Mouse (Mus musculus) lung, embryonic 15.5 days (tissue): ENCODE data around the gene Gm28044. TPM values are rescaled to one million over a fixed set of nuclear protein-coding genes. Genes with fewer than 3 reads are reported as not detected.
"Not testable (repeated sequence)": the region's sequence is repeated elsewhere in the genome, so short reads cannot be mapped to it uniquely, and the experiment has no call there.

Experiments
- ATAC-seq: fragments of 200-750 bp; cut with Nextera tagmentation; 2 replicates; pipeline ENCODE4 v1.8.0; 2017; ENCODE audit warnings: moderate number of reproducible peaks, borderline replicate concordance; ENCODE audit not compliant: low FRiP score, low TSS enrichment; ENCODE audit errors: extremely low read depth
- H3K27ac ChIP-seq: fragments of 300-500 bp; sonication (generic); 2 replicates; pipeline ENCODE4 v1.5.1; 2015; ENCODE audit warnings: moderate library complexity, mild to moderate bottlenecking, inconsistent platforms
- H3K27me3 ChIP-seq: fragments of 300-500 bp; sonication (generic); 2 replicates; pipeline ENCODE4 v1.6.1; 2015; ENCODE audit warnings: inconsistent platforms
- H3K36me3 ChIP-seq: fragments of 300-500 bp; sonication (generic); 2 replicates; pipeline ENCODE4 v1.6.1; 2015; ENCODE audit warnings: inconsistent platforms
- H3K4me1 ChIP-seq: fragments of 300-500 bp; sonication (generic); 2 replicates; pipeline ENCODE4 v1.6.1; 2015; ENCODE audit warnings: inconsistent platforms
- H3K4me2 ChIP-seq: fragments of 300-500 bp; sonication (generic); 2 replicates; pipeline ENCODE4 v1.6.1; 2015; ENCODE audit warnings: inconsistent platforms, mild to moderate bottlenecking, moderate library complexity
- H3K4me3 ChIP-seq: fragments of 300-500 bp; sonication (generic); 2 replicates; pipeline ENCODE4 v1.5.1; 2015; ENCODE audit warnings: mild to moderate bottlenecking, inconsistent platforms
- H3K9ac ChIP-seq: fragments of 300-500 bp; sonication (generic); 2 replicates; pipeline ENCODE4 v1.6.1; 2015; ENCODE audit warnings: inconsistent platforms
- H3K9me3 ChIP-seq: fragments of 300-500 bp; sonication (generic); 2 replicates; pipeline ENCODE4 v1.6.1; 2016; ENCODE audit warnings: inconsistent platforms
- WGBS: fragments of 180-500 bp; shearing (Covaris S2); methylation state at CpG from one replicate; pipeline ENCODE4 v1.1.7; 2015; 5-methylcytosine and 5-hydroxymethylcytosine counted together
- polyA plus RNA-seq: library from polyadenylated mRNA; unstranded; fragments of >200 nt; fragmentation: Nextera tagmentation; extraction: Ambion mirVana; gene quantifications from 2 replicates; pipeline ENCODE4 v1.2.1, GENCODE M21; 2015

Gene Gm28044
- 0.64 TPM in 1 of 2 replicates, not detected in the other for polyA plus RNA-seq

DNA sequence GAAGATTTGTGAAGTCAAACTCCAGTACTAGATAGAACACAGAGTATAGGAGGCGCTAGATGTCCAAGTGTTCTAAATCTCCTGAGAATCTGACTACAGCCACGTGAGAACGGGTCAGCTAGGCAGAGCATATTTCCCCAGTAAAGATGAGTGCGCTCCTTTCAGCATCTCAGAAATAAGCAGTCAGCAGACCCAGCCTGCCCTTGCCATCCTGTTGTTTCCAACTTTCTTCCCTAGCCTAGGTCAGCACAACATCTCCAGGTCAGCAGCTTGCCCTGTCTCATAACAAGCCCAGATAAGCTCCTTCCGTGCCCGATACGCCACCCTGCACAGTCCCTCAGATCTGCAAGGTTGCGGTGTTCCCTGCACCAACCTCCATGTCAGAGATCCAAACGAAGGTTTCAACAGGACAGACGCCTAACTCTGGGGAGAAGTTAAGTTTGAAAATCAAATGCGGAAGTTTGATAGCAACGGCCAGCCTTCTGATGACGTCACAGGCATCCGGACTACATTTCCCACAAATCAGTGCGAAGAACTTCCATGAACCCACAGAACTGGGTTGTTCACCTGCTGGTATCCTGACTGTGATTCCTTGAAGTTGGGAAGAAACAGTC is at the start of gene Gm28044, which contains the start of gene Zfp953:
Gene Gm28044, minus strand, starts transcription at position 406 of the 614 bp plus-strand sequence.
Gene Zfp953, minus strand, starts transcription at position 475 of the 614 bp plus-strand sequence.
- no peaks in the 10 kb centered on the region for H3K36me3 ChIP-seq
- peak within 1 kb of the TSS; percentile 70 for H3K4me2 ChIP-seq
- peak within 1 kb of the TSS; percentile 69 for H3K9ac ChIP-seq
- ATAC-seq, result peak; percentile 94
- H3K27ac ChIP-seq, result peak within 1 kb of the TSS; percentile 38
- H3K9me3 ChIP-seq, result no peaks in the 10 kb centered on the region
- H3K4me3 ChIP-seq, result peak within 1 kb of the TSS; percentile 68
- peaks cover 11% of the 10 kb centered on the region; the same call in 1 of the 2 replicates for H3K4me1 ChIP-seq
- under 1% methylated on average over 15 of the region's 15 CpGs for WGBS
- H3K27me3 ChIP-seq, result no peaks in the 10 kb centered on the region

DNA sequence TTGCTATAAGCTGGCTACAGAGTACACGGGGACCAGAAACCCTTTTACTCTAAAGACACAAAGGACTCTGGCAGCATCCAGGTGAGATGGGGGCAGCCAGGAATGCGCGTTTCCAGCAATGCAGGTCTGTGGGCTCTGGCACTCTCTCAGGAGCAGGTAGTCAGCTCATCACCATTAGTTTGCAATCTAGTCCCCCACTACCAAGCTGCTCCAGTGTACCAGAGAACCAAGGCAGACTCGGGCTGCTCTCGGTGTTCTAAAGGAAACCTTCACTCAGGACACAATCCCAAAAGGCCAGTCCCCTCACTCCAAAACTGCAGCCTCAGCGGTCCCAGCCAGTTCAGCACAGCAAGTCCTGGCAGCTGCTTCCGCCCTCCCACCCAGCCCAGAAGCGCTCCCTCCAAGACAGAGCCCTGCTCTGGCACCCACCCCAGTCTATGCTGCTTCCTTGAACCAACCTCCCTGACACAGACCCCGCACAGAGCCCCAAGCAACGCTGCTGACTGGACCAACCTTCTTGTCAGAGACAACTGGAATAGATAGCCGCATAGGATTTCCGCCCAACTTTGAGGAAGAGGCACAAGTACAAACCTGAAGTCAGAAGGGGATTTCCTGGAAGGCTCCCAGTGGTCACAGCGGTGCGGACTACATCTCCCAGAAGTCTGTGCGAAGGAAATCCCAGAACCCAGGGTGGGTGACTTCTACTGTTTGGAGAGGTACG is 39.0 kb upstream of the Gm28044 start, which contains the start of gene Zfp429:
Gene Zfp429, minus strand, starts transcription at position 637 of the 721 bp plus-strand sequence.
- not testable (repeated sequence) for H3K36me3 ChIP-seq, H3K27me3 ChIP-seq, H3K4me1 ChIP-seq, H3K9me3 ChIP-seq
- H3K27ac ChIP-seq, result peak within 1 kb of the TSS; percentile 70
- ATAC-seq, result peak; percentile 95
- peak within 1 kb of the TSS; percentile 71 for H3K4me3 ChIP-seq
- peak within 1 kb of the TSS; percentile 56 for H3K4me2 ChIP-seq
- H3K9ac ChIP-seq, result peak within 1 kb of the TSS; percentile 56
- WGBS, result 3% methylated on average over 14 of the region's 16 CpGs

DNA sequence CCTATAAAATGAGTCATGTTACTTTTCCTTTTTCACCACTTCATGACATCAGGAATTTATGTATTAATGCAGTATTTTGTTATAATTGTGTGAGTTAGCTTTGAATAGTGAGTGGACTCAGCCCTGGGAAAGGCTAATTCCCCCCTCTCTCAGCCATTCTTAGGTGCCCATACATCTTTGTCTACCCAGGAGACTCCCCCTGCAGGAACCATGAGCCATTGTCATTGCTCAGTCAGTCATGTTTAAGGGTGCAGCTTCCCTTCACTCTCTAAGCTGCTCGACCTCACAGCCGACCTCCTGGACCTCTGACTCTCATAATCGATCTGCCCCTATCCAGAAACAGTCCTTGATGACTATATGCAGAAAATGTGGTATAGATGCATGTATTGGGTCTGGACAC is 15.9 kb upstream of the Gm28044 start:
- not testable (repeated sequence) for ATAC-seq

DNA sequence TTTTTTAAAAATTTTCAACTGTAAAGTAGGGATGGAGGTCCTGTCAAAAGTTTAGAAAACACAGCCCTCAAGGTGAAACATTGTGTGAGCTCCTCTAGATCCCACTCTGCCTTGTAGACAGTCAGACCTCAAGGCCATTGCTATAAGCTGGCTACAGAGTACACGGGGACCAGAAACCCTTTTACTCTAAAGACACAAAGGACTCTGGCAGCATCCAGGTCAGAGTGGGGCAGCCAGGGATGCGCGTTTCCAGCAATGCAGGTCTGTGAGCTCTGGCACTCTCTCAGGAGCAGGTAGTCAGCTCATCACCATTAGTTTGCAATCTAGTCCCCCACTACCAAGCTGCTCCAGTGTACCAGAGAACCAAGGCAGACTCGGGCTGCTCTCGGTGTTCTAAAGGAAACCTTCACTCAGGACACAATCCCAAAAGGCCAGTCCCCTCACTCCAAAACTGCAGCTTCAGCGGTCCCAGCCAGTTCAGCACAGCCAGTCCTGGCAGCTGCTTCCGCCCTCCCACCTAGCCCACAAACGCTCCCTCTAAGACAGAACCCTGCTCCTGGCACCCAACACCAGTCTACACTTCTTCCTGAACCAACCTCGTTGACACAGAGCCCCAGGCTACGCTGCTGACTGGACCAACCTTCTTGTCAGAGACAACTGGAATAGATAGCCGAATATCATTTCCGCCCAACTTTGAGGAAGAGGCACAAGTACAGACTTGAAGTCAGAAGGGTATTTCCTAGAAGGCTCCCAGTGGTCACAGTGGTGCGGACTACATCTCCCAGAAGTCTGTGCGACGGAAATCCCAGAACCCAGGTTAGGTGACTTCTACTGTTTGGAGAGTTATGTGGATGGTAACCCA is 14.9 kb upstream of the Gm28044 start, which contains the start of the genes Gm28041 and Zfp456:
Gene Gm28041, minus strand, starts transcription at position 684 of the 862 bp plus-strand sequence.
Gene Zfp456, minus strand, starts transcription at position 761 of the 862 bp plus-strand sequence.
- H3K36me3 ChIP-seq, H3K4me1 ChIP-seq, H3K9me3 ChIP-seq, H3K27me3 ChIP-seq, H3K27ac ChIP-seq: not testable (repeated sequence)
- H3K4me2 ChIP-seq, result peak within 1 kb of the TSS; percentile 60
- H3K9ac ChIP-seq, result peak within 1 kb of the TSS; percentile 36
- WGBS, result 14% methylated on average over 14 of the region's 15 CpGs
- H3K4me3 ChIP-seq, result peak within 1 kb of the TSS; percentile 54
- peak; percentile 91; the same call in 1 of the 2 replicates for ATAC-seq

More for the DNA sequence above, 15.9 kb upstream of the Gm28044 start:
- not testable (repeated sequence) for H3K4me1 ChIP-seq, H3K4me3 ChIP-seq, H3K27me3 ChIP-seq, H3K9me3 ChIP-seq, H3K27ac ChIP-seq, H3K36me3 ChIP-seq, H3K4me2 ChIP-seq, H3K9ac ChIP-seq
- WGBS, result 75% methylated on average over 3 of the region's 3 CpGs

DNA sequence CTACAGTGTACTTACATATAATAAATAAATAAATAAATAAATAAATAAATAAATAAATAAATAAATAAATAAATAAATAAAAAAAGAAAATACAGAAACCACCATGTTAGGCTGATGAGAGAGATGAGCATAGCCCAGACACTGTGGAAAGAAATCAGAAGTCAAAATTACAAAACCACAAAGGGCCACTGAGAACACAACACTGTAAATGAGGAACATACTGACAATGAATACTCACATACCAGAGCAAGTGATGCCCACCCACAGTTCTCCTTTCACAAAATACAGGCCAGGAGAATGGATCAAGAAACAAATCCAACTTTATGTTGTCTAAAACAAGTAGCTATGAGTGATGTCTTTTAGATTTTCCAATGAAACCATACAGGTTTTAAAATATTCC is 8.5 kb downstream of the Gm28044 start:
- ATAC-seq, result no peak
- Histone ChIP-seq H3K27me3 (no peaks in the 10 kb centered on the region), H3K36me3 (no peaks in the 10 kb centered on the region), H3K27ac (no peak overlapping the region), H3K4me1 (no peaks in the 10 kb centered on the region), H3K4me3 (no peak overlapping the region), H3K4me2 (no peak overlapping the region), H3K9me3 (no peaks in the 10 kb centered on the region), H3K9ac (no peak overlapping the region)

DNA sequence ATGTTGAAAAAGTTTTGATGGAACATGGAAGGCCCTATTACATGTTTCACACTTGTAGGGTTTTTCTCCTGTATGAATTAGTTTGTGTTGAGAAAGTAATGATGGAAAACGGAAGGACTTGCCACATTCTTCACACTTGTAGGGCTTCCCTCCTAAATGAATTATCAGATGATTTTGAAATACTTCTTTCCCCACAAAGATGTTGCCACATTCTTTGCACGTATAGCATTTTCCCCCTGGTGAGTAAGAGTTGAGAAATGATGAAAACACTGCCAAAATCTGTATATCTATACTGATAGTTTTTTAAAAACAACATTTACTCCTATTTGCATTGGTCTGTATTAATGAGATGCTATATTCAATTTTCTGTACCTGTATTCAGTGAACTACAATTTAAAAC is 16.9 kb downstream of the Gm28044 start:
- WGBS, result 88% methylated on average over 2 of the region's 2 CpGs
- Histone ChIP-seq H3K4me3 (no peak overlapping the region), H3K36me3 (peaks cover 10% of the 10 kb centered on the region; the same call in 1 of the 2 replicates)

DNA sequence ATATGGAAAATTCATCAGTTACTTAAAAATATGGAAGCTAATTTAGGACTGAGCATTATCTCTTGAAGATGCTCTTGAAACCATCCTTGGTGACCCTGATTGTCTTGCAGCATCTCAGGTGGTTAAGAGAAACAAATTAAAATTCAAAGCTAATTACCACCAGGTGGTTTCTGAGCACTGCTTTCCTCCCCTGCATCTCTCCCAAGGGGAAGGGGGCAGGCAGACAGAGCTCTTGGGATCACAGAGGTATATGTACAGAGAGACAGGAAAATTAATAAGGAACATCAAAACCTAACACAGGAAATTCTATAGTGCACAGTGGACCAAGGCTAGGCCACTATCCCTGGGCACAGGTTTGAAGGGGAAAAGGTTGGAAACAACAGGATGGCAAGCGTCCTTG is 27.5 kb downstream of the Gm28044 start:
- no peaks in the 10 kb centered on the region for H3K27me3 ChIP-seq
- H3K9me3 ChIP-seq, result no peaks in the 10 kb centered on the region
- peaks cover 8% of the 10 kb centered on the region for H3K4me1 ChIP-seq
- 56% methylated on average over 1 of the region's 1 CpGs for WGBS
- peak overlapping the region; percentile 68 for H3K4me2 ChIP-seq
- H3K9ac ChIP-seq, result peak overlapping the region; percentile 41
- H3K4me3 ChIP-seq, result peak overlapping the region; percentile 49
- no peak overlapping the region for H3K27ac ChIP-seq
- peak; percentile 11; the same call in 1 of the 2 replicates for ATAC-seq
- H3K36me3 ChIP-seq, result no peaks in the 10 kb centered on the region

More for the DNA sequence above, 16.9 kb downstream of the Gm28044 start:
- H3K27ac ChIP-seq, result no peak overlapping the region
- no peaks in the 10 kb centered on the region for H3K4me1 ChIP-seq
- no peaks in the 10 kb centered on the region for H3K9me3 ChIP-seq
- H3K27me3 ChIP-seq, result no peaks in the 10 kb centered on the region
- no peak overlapping the region for H3K9ac ChIP-seq
- no peak for ATAC-seq
- H3K4me2 ChIP-seq, result no peak overlapping the region

DNA sequence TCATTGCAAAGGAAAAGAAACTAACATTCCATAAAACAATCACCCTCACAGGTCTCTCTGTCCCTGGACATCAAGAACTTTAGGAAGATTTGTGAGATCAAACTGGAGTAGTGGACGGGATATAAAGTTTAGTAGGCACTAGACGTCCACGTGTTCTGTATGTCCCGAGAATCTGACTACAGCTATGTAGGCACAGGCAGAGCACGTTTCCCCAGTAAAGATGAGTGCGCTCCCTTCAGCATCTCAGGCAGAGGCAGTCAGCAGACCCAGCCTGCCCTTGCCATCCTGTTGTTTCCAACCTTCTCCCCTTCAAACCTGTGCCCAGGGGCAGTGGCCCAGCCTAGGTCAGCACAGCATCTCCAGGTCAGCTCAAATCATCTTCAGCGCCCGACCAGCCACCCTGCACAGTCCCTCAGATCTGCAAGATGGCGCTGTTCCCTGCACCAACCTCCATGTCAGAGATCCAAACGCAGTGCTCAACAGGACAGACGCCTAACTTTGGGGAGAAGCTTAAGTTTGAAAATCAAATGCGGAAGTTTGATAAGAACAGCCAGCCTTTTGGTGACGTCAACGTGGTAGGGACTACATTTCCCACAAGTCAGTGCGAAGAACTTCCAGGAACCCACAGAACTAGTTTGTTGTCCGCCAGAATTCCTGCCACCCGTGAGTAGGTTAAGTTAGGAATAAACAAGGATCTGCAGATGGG is 28.2 kb downstream of the Gm28044 start, which contains the start of gene Zfp595:
Gene Zfp595, minus strand, starts transcription at position 552 of the 706 bp plus-strand sequence.
- peak within 1 kb of the TSS; percentile 44 for H3K9ac ChIP-seq
- 11% methylated on average over 17 of the region's 17 CpGs for WGBS

DNA sequence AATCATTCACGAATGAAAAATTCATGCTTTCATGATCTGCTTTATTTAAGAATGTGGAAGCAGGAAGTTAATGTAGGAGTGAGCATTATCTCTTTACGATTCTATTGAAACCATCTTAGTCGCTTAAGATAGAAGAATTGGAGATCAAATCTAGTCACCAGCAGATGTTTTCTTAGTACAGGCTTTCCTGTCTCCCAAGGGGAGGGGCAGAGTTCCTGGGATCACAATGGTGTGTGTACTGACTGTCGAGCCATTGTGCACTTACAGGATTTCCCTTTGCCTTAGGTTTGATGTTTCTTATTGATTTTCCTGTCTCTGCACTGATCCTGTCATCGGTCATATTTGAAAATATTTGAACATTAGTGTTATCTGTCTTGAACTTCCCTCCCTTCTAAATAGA is 53.6 kb downstream of the Gm28044 start:
- peak; percentile 49; the same call in 1 of the 2 replicates for ATAC-seq
- Histone ChIP-seq H3K9ac (no peak overlapping the region), H3K27me3 (no peaks in the 10 kb centered on the region), H3K4me1 (peaks cover 6% of the 10 kb centered on the region), H3K36me3 (no peaks in the 10 kb centered on the region), H3K4me2 (peak overlapping the region; percentile 84), H3K27ac (no peak overlapping the region; the same call in 1 of the 2 replicates), H3K9me3 (no peaks in the 10 kb centered on the region), H3K4me3 (peak overlapping the region; percentile 74)
- WGBS, result 22% methylated on average over 5 of the region's 5 CpGs

More for the DNA sequence above, 28.2 kb downstream of the Gm28044 start, which contains the start of gene Zfp595:
- H3K4me2 ChIP-seq, result peak within 1 kb of the TSS; percentile 68
- ATAC-seq, result peak; percentile 95
- H3K36me3 ChIP-seq, result no peaks in the 10 kb centered on the region
- peaks cover 8% of the 10 kb centered on the region for H3K4me1 ChIP-seq
- H3K9me3 ChIP-seq, result no peaks in the 10 kb centered on the region
- H3K27me3 ChIP-seq, result no peaks in the 10 kb centered on the region
- peak within 1 kb of the TSS; percentile 19; the same call in 1 of the 2 replicates for H3K27ac ChIP-seq
- peak within 1 kb of the TSS; percentile 49 for H3K4me3 ChIP-seq

DNA sequence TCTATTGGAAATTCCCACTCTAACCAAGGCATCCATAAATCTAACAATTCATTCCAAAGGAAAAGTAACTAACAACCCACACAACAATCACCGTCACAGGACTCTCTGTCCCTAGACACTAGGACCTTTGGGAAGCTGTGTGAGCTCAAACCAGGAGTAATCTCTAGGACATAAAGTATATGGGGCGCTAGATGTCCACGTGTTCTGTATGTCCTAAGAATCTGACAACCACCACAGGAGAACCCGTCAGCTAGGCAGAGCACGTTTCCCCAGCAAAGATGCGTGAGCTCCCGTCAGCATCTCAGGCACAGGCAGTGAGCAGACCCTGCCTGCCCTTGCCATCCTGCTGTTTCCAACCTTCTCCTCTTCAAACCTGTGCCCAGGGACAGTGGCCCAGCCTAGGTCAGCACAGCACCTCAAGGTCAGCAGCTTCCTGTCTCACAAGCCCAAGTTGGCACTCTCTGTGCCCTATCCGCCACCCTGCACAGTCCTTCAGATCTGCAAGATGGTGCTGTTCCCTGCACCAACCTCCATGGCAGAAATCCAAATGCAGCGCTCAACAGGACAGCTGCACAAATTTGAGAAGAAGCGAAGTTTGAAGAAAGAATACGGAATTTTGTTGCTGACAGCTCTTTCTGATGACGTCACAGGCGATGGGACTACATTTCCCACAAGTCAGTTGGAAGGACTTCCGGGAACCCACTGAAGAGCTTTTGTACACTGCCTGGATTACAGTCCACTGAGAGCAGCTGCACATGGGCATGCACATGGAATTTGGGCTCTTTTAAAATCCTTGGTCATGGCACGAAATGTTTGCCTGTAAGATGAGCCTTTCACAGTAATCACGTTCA is 54.3 kb downstream of the Gm28044 start, which contains the start of gene Zfp457:
Gene Zfp457, minus strand, starts transcription at position 664 of the 851 bp plus-strand sequence.
- Histone ChIP-seq H3K9me3 (no peaks in the 10 kb centered on the region), H3K4me1 (peaks cover 6% of the 10 kb centered on the region), H3K36me3 (no peaks in the 10 kb centered on the region), H3K4me2 (peak within 1 kb of the TSS; percentile 84), H3K27ac (no peak within 1 kb of the TSS; the same call in 1 of the 2 replicates), H3K9ac (peak within 1 kb of the TSS; percentile 67), H3K4me3 (peak within 1 kb of the TSS; percentile 74), H3K27me3 (no peaks in the 10 kb centered on the region)
- WGBS, result 6% methylated on average over 16 of the region's 16 CpGs
- peak; percentile 99 for ATAC-seq
